In genomic region chr8:6801076-6801475, GRCm38 (mm10) we compare ENCODE assay signal across 27 mouse cellular contexts.
"Had no signal": no experiment of that assay in that cellular context is flagged by ENCODE, and none has a peak within 500 bp of the region (broad histone marks: within the 10 kb centered on the region; RNA-seq: fewer than 3 reads in every experiment).

No protein-coding gene starts in this region.

- H3K36me3 ChIP-seq: hindbrain, embryonic 10.5 days; hindbrain, embryonic 12.5 days; intestine, embryonic 15.5 days; kidney, embryonic 15.5 days; limb, embryonic 13.5 days; limb, embryonic 15.5 days; liver, embryonic 12.5 days had no signal

- H3K27me3 ChIP-seq: hindbrain, embryonic 12.5 days; intestine, embryonic 15.5 days; kidney, embryonic 15.5 days; limb, embryonic 13.5 days; limb, embryonic 15.5 days; liver, embryonic 12.5 days had no signal

- H3K4me2 ChIP-seq: heart, embryonic 11.5 days; hindbrain, embryonic 12.5 days; hindbrain, embryonic 14.5 days; intestine, embryonic 15.5 days; kidney, embryonic 15.5 days; limb, embryonic 13.5 days; limb, embryonic 15.5 days; liver, embryonic 12.5 days had no signal

- H3K27ac ChIP-seq: heart, adult 2 months; hindbrain, embryonic 10.5 days; hindbrain, embryonic 12.5 days; hindbrain, embryonic 14.5 days; intestine, embryonic 15.5 days; kidney, embryonic 15.5 days; kidney, postnatal 0 days; limb, embryonic 13.5 days; limb, embryonic 15.5 days; liver, embryonic 12.5 days; liver, embryonic 14.5 days had no signal

- DNase-seq: gastrocnemius, postnatal 14 days; gastrocnemius, postnatal 36 days; heart, adult 11 months; heart, adult 2 months; heart, postnatal 10 days; heart, postnatal 4 days; kidney, adult 18-20 months; kidney, adult 9 months; kidney, postnatal 14 days; kidney, postnatal 36 days; layer of hippocampus, adult 9-11 months; layer of hippocampus, postnatal 36 days; left cerebral cortex, postnatal 4 days had no signal

- ATAC-seq: hindbrain, embryonic 16.5 days; inflammation-experienced regulatory T-cells, adult 6 months; intestine, embryonic 15.5 days; intestine, postnatal 0 days; liver, embryonic 12.5 days had no signal

- H3K4me1 ChIP-seq: hindbrain, embryonic 10.5 days; hindbrain, embryonic 12.5 days; intestine, embryonic 15.5 days; kidney, embryonic 15.5 days; limb, embryonic 15.5 days; liver, embryonic 12.5 days had no signal

- H3K4me3 ChIP-seq: heart, adult 2 months; hindbrain, embryonic 10.5 days; hindbrain, embryonic 12.5 days; intestine, embryonic 15.5 days; kidney, embryonic 15.5 days; limb, embryonic 13.5 days; limb, embryonic 15.5 days; liver, embryonic 12.5 days had no signal

- H3K9ac ChIP-seq: hindbrain, embryonic 12.5 days; hindbrain, embryonic 14.5 days; intestine, embryonic 15.5 days; kidney, embryonic 15.5 days; limb, embryonic 13.5 days; limb, embryonic 15.5 days; liver, embryonic 12.5 days; liver, embryonic 14.5 days had no signal

- H3K9me3 ChIP-seq: hindbrain, embryonic 10.5 days; hindbrain, embryonic 12.5 days; intestine, embryonic 15.5 days; kidney, embryonic 15.5 days; limb, embryonic 13.5 days; limb, embryonic 15.5 days; liver, embryonic 12.5 days had no signal
